Mouse (Mus musculus) liver, embryonic 11.5 days (tissue): ENCODE measurements around the gene Erc2. TPM values are rescaled to one million over a fixed set of nuclear protein-coding genes. Genes with fewer than 3 reads are reported as not detected.

Source experiments
- ATAC-seq: fragments of 200-750 bp; cut with Nextera tagmentation; replicated peaks from 2 replicates; pipeline ENCODE4 v1.8.0; 2017; ENCODE audit warnings: moderate number of reproducible peaks, mild to moderate bottlenecking, moderate TSS enrichment, moderate library complexity; ENCODE audit not compliant: low FRiP score
- DNase-seq: peaks from one replicate; pipeline ENCODE4 v3.0.0-alpha.2; 2017; ENCODE audit warnings: low spot score
- H3K27ac ChIP-seq: fragments of 300-500 bp; sonication (generic); 2 replicates; pipeline ENCODE4 v1.5.1; 2014; ENCODE audit warnings: mild to moderate bottlenecking, low read depth, low read length, control low read depth
- H3K27me3 ChIP-seq: fragments of 300-500 bp; sonication (generic); replicated peaks from 2 replicates; pipeline ENCODE4 v1.6.1; 2014; ENCODE audit warnings: low read length, mixed read lengths; ENCODE audit not compliant: control insufficient read depth, insufficient read depth
- H3K36me3 ChIP-seq: fragments of 300-500 bp; sonication (generic); 2 replicates; pipeline ENCODE4 v1.6.1; 2014; ENCODE audit warnings: mild to moderate bottlenecking, low read length, moderate library complexity, mixed read lengths; ENCODE audit not compliant: control insufficient read depth, insufficient read depth
- H3K4me1 ChIP-seq: fragments of 300-500 bp; sonication (generic); replicated peaks from 2 replicates; pipeline ENCODE4 v1.6.1; 2014; ENCODE audit warnings: low read length, mixed read lengths; ENCODE audit not compliant: control insufficient read depth, insufficient read depth
- H3K4me2 ChIP-seq: fragments of 300-500 bp; sonication (generic); 2 replicates; pipeline ENCODE4 v1.6.1; 2014; ENCODE audit warnings: mild to moderate bottlenecking, control low read depth, moderate library complexity
- H3K4me3 ChIP-seq: fragments of 300-500 bp; sonication (generic); 2 replicates; pipeline ENCODE4 v1.5.1; 2014; ENCODE audit warnings: low read depth, low read length, control low read depth
- H3K9ac ChIP-seq: fragments of 300-500 bp; sonication (generic); 2 replicates; pipeline ENCODE4 v1.6.1; 2014; ENCODE audit warnings: low read depth, low read length, control low read depth
- H3K9me3 ChIP-seq: fragments of 300-500 bp; sonication (generic); 2 replicates; pipeline ENCODE4 v1.6.1; 2016; ENCODE audit warnings: low read length, inconsistent platforms, mixed read lengths; ENCODE audit not compliant: control insufficient read depth
- WGBS: fragments of 180-500 bp; shearing (Covaris S2); extraction: QIAGEN DNeasy Blood & Tissue Kit; methylation state at CpG from one replicate; pipeline ENCODE4 v1.1.7; 2014; 5-methylcytosine and 5-hydroxymethylcytosine counted together
- polyA plus RNA-seq: library from polyadenylated mRNA; unstranded; fragments of >200 nt; fragmentation: Nextera tagmentation; extraction: Ambion mirVana; gene quantifications from 2 replicates; pipeline ENCODE4 v1.2.1, GENCODE M21; 2014

Erc2 gene
- polyA plus RNA-seq, 1 experiment from 2014 or later, result 1.6 TPM

DNA sequence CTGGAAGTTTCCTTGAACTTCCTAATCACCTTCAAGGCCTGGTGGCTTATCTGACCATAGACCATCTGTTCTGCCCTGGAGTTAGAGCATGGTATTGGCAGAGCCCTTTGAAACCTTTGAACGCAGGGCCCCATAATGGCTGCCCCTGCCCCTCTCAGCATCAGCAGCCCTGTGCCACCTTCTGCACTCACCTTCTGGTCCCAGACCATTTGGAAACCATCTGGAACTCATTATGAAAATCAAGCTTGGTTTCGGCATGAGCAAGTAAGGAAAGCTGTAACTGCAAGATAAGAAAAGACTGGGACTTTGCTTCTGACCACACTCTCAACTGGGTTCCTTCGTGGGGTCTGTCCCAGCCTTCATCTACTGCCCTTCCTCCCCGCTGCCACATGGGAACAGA is 796.3 kb downstream of the Erc2 start:
- Histone ChIP-seq H3K27ac (no peak overlapping the region), H3K4me1 (no peaks in the 10 kb centered on the region), H3K4me2 (no peak overlapping the region), H3K9ac (no peak overlapping the region), H3K9me3 (no peaks in the 10 kb centered on the region), H3K36me3 (no peaks in the 10 kb centered on the region), H3K27me3 (no peaks in the 10 kb centered on the region), H3K4me3 (no peak overlapping the region)
- DNase-seq, result no peak
- WGBS, result 26% methylated on average over 4 of the region's 4 CpGs
- ATAC-seq, result no peak

DNA sequence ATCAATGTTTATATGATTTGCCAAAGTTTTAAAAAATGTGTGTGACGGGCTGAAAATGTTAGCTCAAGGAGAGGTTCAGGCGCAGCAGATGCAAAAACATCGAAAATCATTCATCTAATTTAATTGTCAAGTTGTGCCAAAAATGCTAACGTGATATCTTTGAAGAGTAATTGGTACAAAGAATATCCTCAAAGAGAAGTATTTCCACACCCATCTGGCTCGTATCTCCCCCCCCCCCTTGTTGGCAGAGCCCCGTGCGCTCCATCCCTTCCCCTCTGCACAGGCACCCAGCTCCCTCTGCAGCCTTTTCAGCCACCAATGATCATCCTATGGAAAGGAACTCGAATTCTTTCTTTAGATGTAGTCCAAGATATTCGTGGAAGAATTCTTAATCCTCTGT is 797.0 kb downstream of the Erc2 start:
- Histone ChIP-seq H3K36me3 (no peaks in the 10 kb centered on the region), H3K4me3 (no peak overlapping the region), H3K27ac (no peak overlapping the region), H3K4me1 (no peaks in the 10 kb centered on the region), H3K27me3 (no peaks in the 10 kb centered on the region), H3K4me2 (no peak overlapping the region), H3K9me3 (no peaks in the 10 kb centered on the region), H3K9ac (no peak overlapping the region)
- ATAC-seq (no peak), DNase-seq (no peak)
- WGBS, result 72% methylated on average over 9 of the region's 9 CpGs

DNA sequence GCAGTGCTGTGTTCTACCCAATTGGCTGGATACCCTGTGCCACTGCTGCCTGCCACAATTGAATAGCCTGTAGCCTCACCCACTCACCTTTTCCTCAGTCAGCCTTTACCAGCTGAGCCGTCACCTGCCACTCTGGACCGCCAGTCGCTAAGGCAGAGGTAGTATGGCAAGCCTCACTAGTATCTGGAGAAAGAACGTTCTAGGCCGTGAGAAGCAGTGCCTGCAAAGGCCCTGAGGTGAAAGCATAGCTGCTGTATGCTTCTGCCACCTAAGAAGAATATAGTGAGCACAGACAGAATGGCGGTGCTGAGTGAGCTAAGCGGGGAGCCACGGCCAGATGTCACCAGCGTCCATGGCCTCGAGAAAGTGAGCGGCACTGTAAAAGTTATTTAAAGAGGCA is 798.4 kb downstream of the Erc2 start:
- Histone ChIP-seq H3K27ac (no peak overlapping the region), H3K27me3 (no peaks in the 10 kb centered on the region), H3K9me3 (no peaks in the 10 kb centered on the region), H3K9ac (no peak overlapping the region), H3K4me1 (no peaks in the 10 kb centered on the region), H3K36me3 (no peaks in the 10 kb centered on the region), H3K4me3 (no peak overlapping the region), H3K4me2 (no peak overlapping the region)
- WGBS, result 86% methylated on average over 11 of the region's 11 CpGs
- no peak for ATAC-seq
- DNase-seq, result no peak

DNA sequence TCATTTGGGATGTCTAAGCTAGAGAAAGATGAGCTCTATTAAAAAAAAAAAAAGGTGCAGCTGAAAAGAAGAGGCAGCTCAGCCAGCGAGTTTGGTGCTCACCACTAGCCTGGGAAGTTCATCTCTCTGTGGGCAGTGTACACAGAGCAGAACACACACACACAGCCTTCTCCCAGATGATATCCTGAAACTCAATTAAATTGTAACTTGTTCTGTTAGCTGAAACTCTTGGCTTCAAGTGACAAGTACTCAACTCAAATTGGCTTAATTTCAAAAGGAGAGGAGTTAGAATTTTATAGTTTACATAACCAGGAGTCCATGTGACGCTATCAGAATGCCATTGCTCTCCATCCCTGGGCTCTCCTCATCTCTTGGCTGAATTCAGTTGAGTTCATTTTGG is 804.4 kb downstream of the Erc2 start:
- H3K27me3 ChIP-seq, result no peaks in the 10 kb centered on the region
- H3K4me1 ChIP-seq, result no peaks in the 10 kb centered on the region
- H3K9me3 ChIP-seq, result no peaks in the 10 kb centered on the region
- no peak overlapping the region for H3K9ac ChIP-seq
- ATAC-seq (no peak), DNase-seq (no peak)
- H3K27ac ChIP-seq, result no peak overlapping the region
- 74% methylated on average over 2 of the region's 2 CpGs for WGBS
- no peak overlapping the region for H3K4me2 ChIP-seq
- H3K36me3 ChIP-seq, result no peaks in the 10 kb centered on the region
- no peak overlapping the region for H3K4me3 ChIP-seq

DNA sequence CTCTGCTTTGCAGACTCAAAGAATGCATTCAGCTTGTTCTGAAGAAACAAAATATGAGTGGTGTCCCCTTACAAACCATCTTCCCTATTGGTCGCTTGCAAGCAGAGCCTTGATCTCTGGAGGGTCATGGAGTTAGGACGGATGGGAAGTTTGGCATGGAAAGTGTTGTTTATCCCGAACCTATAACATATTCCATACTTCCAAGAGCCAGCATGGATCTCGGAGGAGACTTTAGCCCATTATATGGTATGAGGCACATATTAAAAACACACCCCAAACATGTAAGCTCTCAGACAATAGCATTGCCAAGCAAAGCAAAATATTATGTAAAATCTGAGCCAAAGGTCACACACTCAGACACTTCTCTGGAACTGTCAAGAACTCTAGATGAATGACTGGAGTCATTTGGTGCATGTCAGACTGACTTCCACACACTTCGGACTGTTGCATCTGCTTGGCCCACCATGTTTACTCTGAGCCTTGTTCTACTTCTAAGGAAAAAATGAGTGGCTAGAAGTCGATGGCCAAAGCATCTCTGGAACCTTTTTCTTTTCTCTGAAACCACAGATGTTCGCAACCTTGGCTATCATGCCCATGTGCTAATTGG is 809.6 kb downstream of the Erc2 start:
- no peak for DNase-seq
- Histone ChIP-seq H3K27ac (no peak overlapping the region), H3K36me3 (no peaks in the 10 kb centered on the region), H3K27me3 (no peaks in the 10 kb centered on the region; the same call in 1 of the 2 replicates), H3K9me3 (no peaks in the 10 kb centered on the region), H3K4me2 (no peak overlapping the region), H3K9ac (no peak overlapping the region), H3K4me1 (no peaks in the 10 kb centered on the region), H3K4me3 (no peak overlapping the region)
- ATAC-seq, result no peak
- WGBS, result 81% methylated on average over 7 of the region's 7 CpGs

DNA sequence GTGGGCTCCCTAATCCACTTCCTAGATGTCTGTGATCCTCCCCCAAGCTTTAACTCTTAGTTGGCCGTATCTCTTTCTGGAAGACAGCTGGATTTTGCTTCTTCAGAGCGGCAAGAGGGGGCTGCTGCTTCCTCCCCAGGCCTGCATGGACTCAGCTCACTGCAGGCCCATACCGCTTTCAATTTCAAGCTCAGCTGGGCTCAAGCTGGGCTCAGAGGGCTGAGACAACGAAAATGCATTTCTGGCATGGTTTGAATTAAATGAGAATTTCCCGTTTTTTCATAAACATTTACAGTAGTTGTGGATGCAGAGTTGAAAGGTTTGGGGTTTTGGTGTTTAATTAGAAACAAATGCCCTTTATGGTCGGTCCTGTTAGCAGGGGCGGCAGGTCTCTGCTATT is 812.8 kb downstream of the Erc2 start:
- H3K9ac ChIP-seq, result no peak overlapping the region
- no peak overlapping the region for H3K27ac ChIP-seq
- H3K9me3 ChIP-seq, result no peaks in the 10 kb centered on the region
- WGBS, result 70% methylated on average over 7 of the region's 7 CpGs
- no peak overlapping the region for H3K4me2 ChIP-seq
- H3K4me3 ChIP-seq, result no peak overlapping the region
- DNase-seq (no peak), ATAC-seq (no peak)
- no peaks in the 10 kb centered on the region; the same call in 1 of the 2 replicates for H3K27me3 ChIP-seq
- H3K36me3 ChIP-seq, result no peaks in the 10 kb centered on the region
- H3K4me1 ChIP-seq, result no peaks in the 10 kb centered on the region

DNA sequence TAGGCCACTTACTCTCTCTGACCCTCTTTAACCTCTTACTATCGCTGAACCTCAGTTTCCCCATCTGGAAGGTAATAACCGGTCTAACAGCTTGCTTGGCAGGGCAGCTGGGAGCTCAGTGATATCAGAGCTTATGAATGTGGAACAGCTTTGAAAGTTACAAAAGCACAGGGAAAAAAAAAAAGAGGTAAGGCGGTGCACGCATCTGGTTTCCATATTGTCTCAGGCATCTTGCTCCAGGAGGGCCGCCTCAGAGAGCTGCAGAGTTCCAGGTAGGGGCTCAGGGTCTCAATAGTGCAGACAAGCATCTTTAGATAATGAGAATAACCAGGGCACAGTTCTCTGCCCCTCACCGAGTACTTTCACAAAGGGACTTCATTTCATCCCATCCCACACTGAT is 816.9 kb downstream of the Erc2 start:
- Histone ChIP-seq H3K27me3 (peaks cover 6% of the 10 kb centered on the region), H3K9ac (no peak overlapping the region)

DNA sequence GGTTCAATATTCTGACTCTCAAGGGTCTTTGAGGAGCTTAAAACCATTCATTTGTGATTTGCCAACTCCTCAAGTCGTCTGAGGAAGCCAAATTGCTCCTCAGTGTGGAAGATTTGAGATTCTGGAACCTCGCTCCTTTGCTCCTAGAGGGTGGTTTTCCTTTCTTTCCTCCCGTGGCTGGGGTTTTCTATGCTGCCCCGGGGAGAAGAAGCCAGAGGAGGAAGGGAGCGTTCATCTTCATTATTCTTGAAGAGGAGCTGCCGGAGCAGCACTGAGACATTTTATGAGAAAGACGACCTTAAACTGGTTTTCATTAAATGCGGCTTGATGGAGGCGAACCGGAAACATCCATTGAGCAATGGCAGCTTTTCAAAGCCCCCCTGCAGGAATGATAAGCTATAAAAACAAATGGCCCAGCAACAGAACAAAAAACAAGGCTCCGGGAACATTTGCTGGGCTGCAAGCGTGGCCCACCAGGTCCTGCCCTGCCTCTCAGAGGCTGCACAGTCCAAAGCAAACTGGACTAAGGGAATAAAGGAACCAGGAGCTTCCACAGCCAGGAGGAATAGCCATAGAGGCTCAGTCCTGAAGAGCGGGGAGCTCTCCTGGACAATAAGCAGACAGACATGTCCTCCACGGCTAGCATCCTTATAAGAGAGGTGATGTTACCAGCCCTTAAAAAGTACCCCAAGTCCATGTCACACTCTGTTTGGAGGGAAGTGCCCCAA is 819.2 kb downstream of the Erc2 start:
- no peak for DNase-seq
- 60% methylated on average over 14 of the region's 14 CpGs for WGBS
- Histone ChIP-seq H3K4me2 (no peak overlapping the region), H3K9me3 (no peaks in the 10 kb centered on the region), H3K4me1 (no peaks in the 10 kb centered on the region), H3K4me3 (no peak overlapping the region), H3K9ac (no peak overlapping the region), H3K27ac (no peak overlapping the region), H3K36me3 (no peaks in the 10 kb centered on the region), H3K27me3 (peaks cover 6% of the 10 kb centered on the region; the same call in 1 of the 2 replicates)
- no peak for ATAC-seq

More for the DNA sequence above, 816.9 kb downstream of the Erc2 start:
- 80% methylated on average over 6 of the region's 6 CpGs for WGBS
- no peak for ATAC-seq
- H3K4me2 ChIP-seq, result no peak overlapping the region
- H3K4me1 ChIP-seq, result no peaks in the 10 kb centered on the region
- DNase-seq, result no peak
- H3K4me3 ChIP-seq, result no peak overlapping the region
- no peak overlapping the region for H3K27ac ChIP-seq
- no peaks in the 10 kb centered on the region for H3K36me3 ChIP-seq
- no peaks in the 10 kb centered on the region for H3K9me3 ChIP-seq
